Mouse (Mus musculus): ENCODE data around the gene Mindy4. TPM values are rescaled to one million over a fixed set of nuclear protein-coding genes. Genes with fewer than 3 reads are reported as not detected.

The Mindy4 gene
- polyA plus RNA-seq, 1 experiment from 2014 or later: 15.6 TPM

- no peaks in the 10 kb centered on the region for H3K9me3 ChIP-seq (replicated peaks)
- no peak overlapping the region for H3K27ac ChIP-seq
- H3K4me1 ChIP-seq: no peaks in the 10 kb centered on the region
- 65% methylated on average over 3 of the region's 3 CpGs for WGBS
- no peak overlapping the region for H3K4me3 ChIP-seq (replicated peaks)
- no peaks in the 10 kb centered on the region for H3K27me3 ChIP-seq
- no peak for ATAC-seq (replicated peaks; ENCODE audit: low FRiP score)
- H3K36me3 ChIP-seq: peaks cover 37% of the 10 kb centered on the region
- H3K9ac ChIP-seq: no peak overlapping the region
- no peak overlapping the region for H3K4me2 ChIP-seq
These were observed 11.4 kb downstream of the Mindy4 start for GRCm38 (mm10) chr6:55214541-55214940.

- no peaks in the 10 kb centered on the region for H3K9me3 ChIP-seq (replicated peaks)
- no peaks in the 10 kb centered on the region for H3K4me1 ChIP-seq
- no peak overlapping the region for H3K27ac ChIP-seq
- no peak overlapping the region for H3K4me3 ChIP-seq (replicated peaks)
- no peak overlapping the region for H3K9ac ChIP-seq
- no peaks in the 10 kb centered on the region for H3K27me3 ChIP-seq
- H3K36me3 ChIP-seq: peaks cover 42% of the 10 kb centered on the region
- H3K4me2 ChIP-seq: no peak overlapping the region
- 89% methylated on average over 9 of the region's 9 CpGs for WGBS
- no peak for ATAC-seq (replicated peaks; ENCODE audit: low FRiP score)
These were observed 15.0 kb downstream of the Mindy4 start for GRCm38 (mm10) chr6:55218232-55218631.

GRCm38 (mm10) chr6:55223986-55224385 lies 20.8 kb downstream of the Mindy4 start:
- H3K4me2 ChIP-seq: no peak overlapping the region
- no peak overlapping the region for H3K9ac ChIP-seq
- H3K27ac ChIP-seq: no peak overlapping the region
- peaks cover 42% of the 10 kb centered on the region for H3K36me3 ChIP-seq
- H3K4me1 ChIP-seq: no peaks in the 10 kb centered on the region
- WGBS: 91% methylated on average over 8 of the region's 8 CpGs
- no peak for ATAC-seq (replicated peaks; ENCODE audit: low FRiP score)
- H3K9me3 ChIP-seq (replicated peaks): no peaks in the 10 kb centered on the region
- H3K27me3 ChIP-seq: no peaks in the 10 kb centered on the region
- H3K4me3 ChIP-seq (replicated peaks): no peak overlapping the region

GRCm38 (mm10) chr6:55230048-55230447 lies 26.9 kb downstream of the Mindy4 start:
- H3K4me1 ChIP-seq: no peaks in the 10 kb centered on the region
- H3K9ac ChIP-seq: no peak overlapping the region
- no peak overlapping the region for H3K4me3 ChIP-seq (replicated peaks)
- peaks cover 21% of the 10 kb centered on the region for H3K36me3 ChIP-seq
- H3K4me2 ChIP-seq: no peak overlapping the region
- no peaks in the 10 kb centered on the region for H3K27me3 ChIP-seq
- H3K27ac ChIP-seq: no peak overlapping the region
- H3K9me3 ChIP-seq (replicated peaks): no peaks in the 10 kb centered on the region
- WGBS: 78% methylated on average over 8 of the region's 8 CpGs
- ATAC-seq (replicated peaks; ENCODE audit: low FRiP score): no peak

GRCm38 (mm10) chr6:55232101-55232500 lies 28.9 kb downstream of the Mindy4 start:
- H3K4me2 ChIP-seq: no peak overlapping the region
- H3K9me3 ChIP-seq (replicated peaks): no peaks in the 10 kb centered on the region
- 90% methylated on average over 7 of the region's 7 CpGs for WGBS
- H3K36me3 ChIP-seq: peaks cover 17% of the 10 kb centered on the region; the same call in 1 of the 2 replicates
- H3K4me3 ChIP-seq (replicated peaks): no peak overlapping the region
- ATAC-seq (replicated peaks; ENCODE audit: low FRiP score): no peak
- no peak overlapping the region for H3K9ac ChIP-seq
- H3K27ac ChIP-seq: no peak overlapping the region
- no peaks in the 10 kb centered on the region for H3K27me3 ChIP-seq
- H3K4me1 ChIP-seq: no peaks in the 10 kb centered on the region

GRCm38 (mm10) chr6:55232524-55233264 lies 29.5 kb downstream of the Mindy4 start:
- WGBS: 66% methylated on average over 3 of the region's 3 CpGs

GRCm38 (mm10) chr6:55233326-55233725 lies 30.1 kb downstream of the Mindy4 start:
- Histone ChIP-seq H3K4me2 (no peak overlapping the region), H3K9ac (no peak overlapping the region), H3K36me3 (peaks cover 21% of the 10 kb centered on the region), H3K4me3 (replicated peaks) (no peak overlapping the region), H3K27me3 (no peaks in the 10 kb centered on the region), H3K9me3 (replicated peaks) (no peaks in the 10 kb centered on the region), H3K27ac (no peak overlapping the region), H3K4me1 (no peaks in the 10 kb centered on the region)
- 96% methylated on average over 5 of the region's 5 CpGs for WGBS
- ATAC-seq (replicated peaks; ENCODE audit: low FRiP score): no peak

More at GRCm38 (mm10) chr6:55232524-55233264, 29.5 kb downstream of the Mindy4 start:
- H3K27me3 ChIP-seq: no peaks in the 10 kb centered on the region
- no peak overlapping the region for H3K4me2 ChIP-seq
- no peaks in the 10 kb centered on the region for H3K9me3 ChIP-seq (replicated peaks)
- no peak overlapping the region for H3K27ac ChIP-seq
- peaks cover 17% of the 10 kb centered on the region; the same call in 1 of the 2 replicates for H3K36me3 ChIP-seq
- H3K4me1 ChIP-seq: no peaks in the 10 kb centered on the region
- no peak overlapping the region for H3K4me3 ChIP-seq (replicated peaks)
- peak; percentile 69 for ATAC-seq (replicated peaks; ENCODE audit: low FRiP score)
- H3K9ac ChIP-seq: no peak overlapping the region

- H3K36me3 ChIP-seq: peaks cover 23% of the 10 kb centered on the region
- H3K4me2 ChIP-seq: no peak overlapping the region
- ATAC-seq (replicated peaks; ENCODE audit: low FRiP score): no peak
- H3K9ac ChIP-seq: no peak overlapping the region
- no peaks in the 10 kb centered on the region for H3K9me3 ChIP-seq (replicated peaks)
- no peak overlapping the region for H3K27ac ChIP-seq
- no peak overlapping the region for H3K4me3 ChIP-seq (replicated peaks)
- no peaks in the 10 kb centered on the region for H3K4me1 ChIP-seq
- 79% methylated on average over 6 of the region's 6 CpGs for WGBS
- H3K27me3 ChIP-seq: no peaks in the 10 kb centered on the region
These were observed 31.5 kb downstream of the Mindy4 start for GRCm38 (mm10) chr6:55234636-55235035.

GRCm38 (mm10) chr6:55235733-55236132 lies 32.5 kb downstream of the Mindy4 start:
- H3K9ac ChIP-seq: no peak overlapping the region
- no peak for ATAC-seq (replicated peaks; ENCODE audit: low FRiP score)
- no peak overlapping the region for H3K4me2 ChIP-seq
- no peak overlapping the region for H3K27ac ChIP-seq
- H3K36me3 ChIP-seq: peaks cover 23% of the 10 kb centered on the region
- 78% methylated on average over 4 of the region's 4 CpGs for WGBS
- no peaks in the 10 kb centered on the region for H3K4me1 ChIP-seq
- no peaks in the 10 kb centered on the region for H3K9me3 ChIP-seq (replicated peaks)
- no peak overlapping the region for H3K4me3 ChIP-seq (replicated peaks)
- H3K27me3 ChIP-seq: no peaks in the 10 kb centered on the region

- no peak overlapping the region for H3K4me3 ChIP-seq (replicated peaks)
- H3K9ac ChIP-seq: no peak overlapping the region
- 53% methylated on average over 8 of the region's 8 CpGs for WGBS
- H3K9me3 ChIP-seq (replicated peaks): no peaks in the 10 kb centered on the region
- no peaks in the 10 kb centered on the region for H3K27me3 ChIP-seq
- ATAC-seq (replicated peaks; ENCODE audit: low FRiP score): no peak
- no peak overlapping the region for H3K27ac ChIP-seq
- H3K36me3 ChIP-seq: peaks cover 11% of the 10 kb centered on the region
- no peak overlapping the region for H3K4me2 ChIP-seq
- H3K4me1 ChIP-seq: no peaks in the 10 kb centered on the region
These were observed 36.7 kb downstream of the Mindy4 start for GRCm38 (mm10) chr6:55239931-55240330.

- H3K36me3 ChIP-seq: peaks cover 11% of the 10 kb centered on the region
- H3K27me3 ChIP-seq: no peaks in the 10 kb centered on the region
- no peak for ATAC-seq (replicated peaks; ENCODE audit: low FRiP score)
- H3K27ac ChIP-seq: no peak overlapping the region
- no peak overlapping the region for H3K9ac ChIP-seq
- H3K4me2 ChIP-seq: no peak overlapping the region
- no peak overlapping the region for H3K4me3 ChIP-seq (replicated peaks)
- H3K4me1 ChIP-seq: no peaks in the 10 kb centered on the region
- WGBS: 86% methylated on average over 9 of the region's 9 CpGs
- H3K9me3 ChIP-seq (replicated peaks): no peaks in the 10 kb centered on the region
These were observed 37.5 kb downstream of the Mindy4 start for GRCm38 (mm10) chr6:55240591-55241260.

GRCm38 (mm10) chr6:55241479-55241878 lies 38.3 kb downstream of the Mindy4 start:
- no peak overlapping the region for H3K4me3 ChIP-seq (replicated peaks)
- H3K27me3 ChIP-seq: no peaks in the 10 kb centered on the region
- no peaks in the 10 kb centered on the region for H3K4me1 ChIP-seq
- WGBS: 79% methylated on average over 5 of the region's 5 CpGs
- ATAC-seq (replicated peaks; ENCODE audit: low FRiP score): no peak
- H3K9ac ChIP-seq: no peak overlapping the region
- no peak overlapping the region for H3K4me2 ChIP-seq
- peaks cover 13% of the 10 kb centered on the region for H3K36me3 ChIP-seq
- no peaks in the 10 kb centered on the region for H3K9me3 ChIP-seq (replicated peaks)
- H3K27ac ChIP-seq: no peak overlapping the region
